Mouse (Mus musculus): ENCODE measurements around the gene Sufu. TPM values are rescaled to one million over a fixed set of nuclear protein-coding genes. Genes with fewer than 3 reads are reported as not detected.

Sufu gene
- total and polyA plus RNA-seq, 3 experiments: 11.4 to 42.5 TPM; not detected in 1

DNA sequence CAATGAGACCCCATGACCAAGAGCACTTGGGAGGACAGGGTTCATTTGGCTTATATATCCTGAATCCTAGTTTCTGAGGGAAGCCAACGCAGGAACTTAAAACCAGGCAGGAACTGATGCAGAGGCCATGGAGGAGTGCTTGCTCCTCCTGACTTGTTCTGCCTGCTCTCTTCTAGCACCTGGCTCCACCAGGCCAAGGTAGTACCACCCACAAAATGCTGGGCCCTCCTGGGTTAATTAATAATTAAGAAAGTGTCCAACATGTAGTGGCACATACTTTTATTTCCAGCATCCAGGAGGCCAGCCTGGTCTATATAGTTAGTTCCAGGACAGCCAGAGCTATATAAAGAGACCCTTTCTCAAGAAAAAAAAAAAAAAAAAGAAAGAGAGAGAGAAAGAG lies 7.3 kb downstream of the Sufu start:
- Histone ChIP-seq H3K27ac (ENCODE audit: control insufficient read depth, low read depth, low read length) (no peak overlapping the region), H3K9me3 (replicated peaks; ENCODE audit: insufficient read depth, low read length) (no peaks in the 10 kb centered on the region), H3K27me3 (ENCODE audit: control insufficient read depth in 1 of 2, insufficient read depth in 2 of 2, low read length in 2 of 2) (no peaks in the 10 kb centered on the region), H3K9ac (ENCODE audit: control insufficient read depth, low read depth, low read length, poor library complexity, severe bottlenecking) (no peak overlapping the region), H3K79me2 (ENCODE audit: control insufficient read depth, insufficient read depth, low read length, poor library complexity) (peaks cover 2% of the 10 kb centered on the region; the same call in 1 of the 2 replicates), H3K36me3 (ENCODE audit: control insufficient read depth in 1 of 2, insufficient read depth in 2 of 2, low read length in 2 of 2) (peaks cover 1 to 8% of the 10 kb centered on the region in 2 experiments), H3K4me1 (ENCODE audit: control insufficient read depth in 1 of 2, insufficient read depth in 2 of 2, low read length in 2 of 2) (0 out of 4 replicates have a peak, but pooled peaks cover 0 to under 1% of the 10 kb centered on the region in 2 experiments), H3K4me3 (ENCODE audit: control insufficient read depth in 1 of 2, insufficient read depth in 1 of 2, low read depth in 2 of 2, low read length in 2 of 2) (no peak overlapping the region)
- DNase-seq (ENCODE audit: low read depth, low spot score): no peak
- TF ChIP-seq TBP (IDR thresholded peaks at IDR 0.05; ENCODE audit: low read depth, low read length): no peak

DNA sequence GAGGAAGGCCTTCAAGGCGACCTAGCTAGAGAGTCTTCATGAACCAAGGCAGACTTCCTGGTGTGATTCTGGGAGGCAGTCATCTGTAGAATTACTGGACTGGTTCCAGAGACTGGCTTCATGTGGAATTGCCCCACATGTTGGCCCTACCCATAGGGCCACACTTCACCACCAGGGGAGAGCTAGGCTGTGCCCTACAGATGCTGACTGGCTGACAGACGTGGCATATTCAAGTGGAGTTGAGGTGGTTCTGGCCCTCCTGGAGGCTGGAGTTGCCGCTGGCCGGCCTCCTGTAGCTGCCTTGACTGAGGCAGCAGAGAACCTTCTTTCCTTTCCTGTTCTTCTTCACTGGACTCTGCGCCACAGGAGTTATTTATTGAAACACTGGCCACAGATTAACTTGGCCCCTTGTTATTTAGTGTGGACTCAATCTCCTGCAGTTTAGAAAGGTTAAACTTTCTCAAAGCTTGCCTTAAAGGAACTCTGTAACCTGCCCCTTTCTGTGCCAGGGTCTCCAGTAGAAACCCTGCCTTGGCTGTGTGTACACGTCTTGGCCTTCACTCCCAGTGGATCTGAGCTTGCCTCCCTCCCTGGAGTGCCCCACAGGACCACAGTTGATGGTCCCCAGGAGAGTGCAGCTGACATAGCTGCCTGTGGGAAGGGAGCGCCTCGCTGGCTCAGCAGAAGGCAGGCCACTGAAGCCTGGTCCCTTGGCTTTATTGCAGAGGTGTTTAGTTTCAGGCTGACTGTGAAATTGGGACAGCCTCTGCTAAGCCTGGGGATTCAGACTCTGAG lies 10.1 kb downstream of the Sufu start:
- peaks cover 4% of the 10 kb centered on the region; the same call in 1 of the 2 replicates for H3K79me2 ChIP-seq (ENCODE audit: control insufficient read depth, insufficient read depth, low read length, poor library complexity)
- no peak overlapping the region for H3K27ac ChIP-seq (ENCODE audit: control insufficient read depth, low read depth, low read length)
- H3K27me3 ChIP-seq (ENCODE audit: control insufficient read depth in 1 of 2, insufficient read depth in 2 of 2, low read length in 2 of 2): no peaks in the 10 kb centered on the region
- H3K9ac ChIP-seq (ENCODE audit: control insufficient read depth, low read depth, low read length, poor library complexity, severe bottlenecking): no peak overlapping the region
- DNase-seq (ENCODE audit: low read depth, low spot score): no peak
- no peaks in the 10 kb centered on the region for H3K9me3 ChIP-seq (replicated peaks; ENCODE audit: insufficient read depth, low read length)
- H3K36me3 ChIP-seq (ENCODE audit: control insufficient read depth in 1 of 2, insufficient read depth in 2 of 2, low read length in 2 of 2): peaks cover 8% of the 10 kb centered on the region in 2 experiments
- TF ChIP-seq MYB (IDR thresholded peaks at IDR 0.05; ENCODE audit: low read depth, low read length) (no peak), MXI1 (IDR thresholded peaks at IDR 0.05; ENCODE audit: low read depth, low read length) (no peak), ZC3H11A (IDR thresholded peaks at IDR 0.05; ENCODE audit: low read depth, low read length) (no peak)
- H3K4me1 ChIP-seq (ENCODE audit: control insufficient read depth in 1 of 2, insufficient read depth in 2 of 2, low read length in 2 of 2): peaks cover 5 to 7% of the 10 kb centered on the region in 2 experiments
- H3K4me3 ChIP-seq (ENCODE audit: control insufficient read depth in 1 of 2, insufficient read depth in 1 of 2, low read depth in 2 of 2, low read length in 2 of 2): no peak overlapping the region

DNA sequence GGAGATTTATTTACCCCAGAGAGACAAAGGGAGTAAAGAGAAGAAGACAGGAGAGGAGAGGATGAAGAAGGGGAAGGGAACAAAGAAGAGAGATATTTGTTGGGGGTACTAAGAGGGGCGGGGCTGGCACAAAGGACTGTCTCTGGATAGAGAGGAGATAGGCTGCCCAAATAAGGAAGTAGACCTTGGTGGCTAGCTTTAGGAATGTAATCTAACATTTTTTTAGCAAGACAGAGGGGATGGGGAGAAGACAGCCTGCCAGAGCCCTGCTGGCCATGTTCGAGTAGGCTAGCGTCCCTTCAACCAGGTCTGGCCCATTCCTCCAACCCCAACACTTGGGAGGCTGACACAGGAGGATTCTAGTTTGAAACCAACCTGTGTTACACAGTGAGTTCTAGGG lies 12.8 kb downstream of the Sufu start:
- TF ChIP-seq ELF1 (IDR thresholded peaks at IDR 0.05; ENCODE audit: low read depth, low read length) (peak; percentile 70), E2F4 (IDR thresholded peaks at IDR 0.05; ENCODE audit: borderline replicate concordance, low read depth, low read length) (no peak), GABPA (IDR thresholded peaks at IDR 0.05; ENCODE audit: low read depth, low read length) (no peak), SIN3A (IDR thresholded peaks at IDR 0.05; ENCODE audit: low read length) (peak; percentile 59; the same call in 1 of the 2 replicates), ZMIZ1 (IDR thresholded peaks at IDR 0.05; ENCODE audit: low read depth, low read length) (no peak), GATA1 (IDR thresholded peaks at IDR 0.05; ENCODE audit: low read depth, low read length) (peak; percentile 24; the same call in 1 of the 2 replicates), EP300 (IDR thresholded peaks at IDR 0.05; ENCODE audit: low read depth in 1 of 2, low read length in 2 of 2) (peak in 1 of 2 experiments; percentile 49; a peak in 1 of 4 replicates), CHD2 (IDR thresholded peaks at IDR 0.05; ENCODE audit: low read length) (no peak), ZNF384 (IDR thresholded peaks at IDR 0.05; ENCODE audit: low read depth, low read length) (peak; percentile 75)

More for the DNA sequence above, 12.8 kb downstream of the Sufu start:
- H3K9ac ChIP-seq (ENCODE audit: control insufficient read depth, low read depth, low read length, poor library complexity, severe bottlenecking): no peak overlapping the region
- H3K79me2 ChIP-seq (ENCODE audit: control insufficient read depth, insufficient read depth, low read length, poor library complexity): peaks cover 11% of the 10 kb centered on the region; the same call in 1 of the 2 replicates
- H3K27me3 ChIP-seq (ENCODE audit: control insufficient read depth in 1 of 2, insufficient read depth in 2 of 2, low read length in 2 of 2): no peaks in the 10 kb centered on the region
- H3K4me3 ChIP-seq (ENCODE audit: control insufficient read depth in 1 of 2, insufficient read depth in 1 of 2, low read depth in 2 of 2, low read length in 2 of 2): no peak overlapping the region
- H3K4me1 ChIP-seq (ENCODE audit: control insufficient read depth in 1 of 2, insufficient read depth in 2 of 2, low read length in 2 of 2): peaks cover 5 to 7% of the 10 kb centered on the region in 2 experiments
- peaks cover 0 to 8% of the 10 kb centered on the region in 2 experiments for H3K36me3 ChIP-seq (ENCODE audit: control insufficient read depth in 1 of 2, insufficient read depth in 2 of 2, low read length in 2 of 2)
- no peak overlapping the region for H3K27ac ChIP-seq (ENCODE audit: control insufficient read depth, low read depth, low read length)
- no peaks in the 10 kb centered on the region for H3K9me3 ChIP-seq (replicated peaks; ENCODE audit: insufficient read depth, low read length)
- DNase-seq (ENCODE audit: low read depth, low spot score): peak; percentile 83
